10 mouse cellular contexts compared by ENCODE assay signal in genomic region chrX:13705051-13705450, GRCm38 (mm10). TPM values are rescaled to one million over a fixed set of nuclear protein-coding genes. Genes with fewer than 3 reads are reported as not detected.
A peak's percentile ranks its signal among the peaks of the same experiment; 100 is the strongest.
DNase-seq lines count a peak whose midpoint lies in the region.
"Had no signal": no experiment of that assay in that cellular context is flagged by ENCODE, and none has a peak within 500 bp of the region (broad histone marks: within the 10 kb centered on the region; RNA-seq: fewer than 3 reads in every experiment).

No protein-coding gene starts in this region.

- intact Hi-C loops in heart, postnatal 25 days (cut with DNase I) = no loop called here

- DNase-seq in heart, adult 8-10 months (ENCODE audit: low spot score) = peak; percentile 2
- no peak for DNase-seq in heart, postnatal 25 days (ENCODE audit: low spot score)
- peak; percentile 38 for DNase-seq in urinary bladder, postnatal 14 days (ENCODE audit: low spot score)
- DNase-seq in urinary bladder, postnatal 10 days (ENCODE audit: low spot score) = no peak
- peak; percentile 1 for DNase-seq in hindlimb bud, embryonic 11.5 days (ENCODE audit: extremely low spot score, low read depth, low spot score)
- no peak for DNase-seq in thymus, postnatal 4 days
- DNase-seq in yolk sac, embryonic 10.5 days (ENCODE audit: low spot score) = no peak
- DNase-seq: forebrain, postnatal 0 days had no signal

RNA-seq across cellular contexts. Expression of gene Gpr82, which starts 43.9 kb away (rescaled TPM):
- not detected for total RNA-seq in heart, adult 8-10 months (2022)
- total RNA-seq in heart, postnatal 25 days (2021) = not detected
- total RNA-seq: forebrain, postnatal 0 days; layer of hippocampus, postnatal 25 days; megakaryocyte progenitor cell, adult 5-6 weeks had no signal

Comparison
In these comparisons a context has a peak if more than half of its experiments do, and no peak if none do; other contexts are left out.
1. DNase-seq: peak in heart, adult 8-10 months (single experiment), urinary bladder, postnatal 14 days (single experiment) and hindlimb bud, embryonic 11.5 days (single experiment); none in heart, postnatal 25 days (single experiment), urinary bladder, postnatal 10 days (single experiment), thymus, postnatal 4 days (single experiment) and yolk sac, embryonic 10.5 days (single experiment).